Mouse (Mus musculus) left cerebral cortex, adult 18-20 months (tissue): ENCODE measurements at regions not wholly inside any gene's neighbourhood (a gene's known extent, or its start where the extent isn't known, plus 50 kb on each side); places are given as distances from the start of the nearest gene placed in this dataset.
A peak's percentile ranks its signal among the peaks of the same experiment; 100 is the strongest.

ENCODE experiments used
- DNase-seq, 2 experiments: peaks; one replicate each; pipeline ENCODE4 v3.0.0; 2021 to 2022; ENCODE audit warnings: low spot score in 2 of 2, mixed read lengths in 1 of 2

- DNase-seq = no peak
These were observed 138.1 kb downstream of the Ppp4r2 start for GRCm38 (mm10) chr6:100971462-100971955.

GRCm38 (mm10) chr6:100973366-100974090 is 140.1 kb downstream of the Ppp4r2 start:
- no peak for DNase-seq

- DNase-seq = no peak
These were observed 141.3 kb downstream of the Ppp4r2 start for GRCm38 (mm10) chr6:100974716-100975115.

GRCm38 (mm10) chr6:100975835-100976234 is 142.4 kb downstream of the Ppp4r2 start:
- peak in 1 of 2 experiments; percentile 20 for DNase-seq

- DNase-seq = no peak
These were observed 143.8 kb downstream of the Ppp4r2 start for GRCm38 (mm10) chr6:100977201-100977691.

- DNase-seq = no peak
These were observed 144.7 kb downstream of the Ppp4r2 start for GRCm38 (mm10) chr6:100978113-100978512.

GRCm38 (mm10) chr6:100978727-100979460 is 145.5 kb downstream of the Ppp4r2 start:
- no peak for DNase-seq

- DNase-seq = no peak
These were observed 146.7 kb downstream of the Ppp4r2 start for GRCm38 (mm10) chr6:100980156-100980555.

- no peak for DNase-seq
These were observed 151.4 kb downstream of the Ppp4r2 start for GRCm38 (mm10) chr6:100984861-100985260.

- DNase-seq = no peak
These were observed 152.0 kb downstream of the Ppp4r2 start for GRCm38 (mm10) chr6:100985334-100985937.

- DNase-seq = no peak
These were observed 155.1 kb downstream of the Ppp4r2 start for GRCm38 (mm10) chr6:100988521-100988920.

- DNase-seq = no peak
These were observed 160.0 kb downstream of the Ppp4r2 start for GRCm38 (mm10) chr6:100993421-100993820.

- no peak for DNase-seq
These were observed 162.6 kb downstream of the Ppp4r2 start for GRCm38 (mm10) chr6:100995874-100996560.

- no peak for DNase-seq
These were observed 164.9 kb downstream of the Ppp4r2 start for GRCm38 (mm10) chr6:100998285-100998684.

GRCm38 (mm10) chr6:101003901-101004300 is 170.5 kb downstream of the Ppp4r2 start:
- no peak for DNase-seq

- DNase-seq = no peak
These were observed 188.2 kb downstream of the Ppp4r2 start for GRCm38 (mm10) chr6:101021650-101022049.

- DNase-seq = no peak
These were observed 192.4 kb downstream of the Ppp4r2 start for GRCm38 (mm10) chr6:101025816-101026215.

GRCm38 (mm10) chr6:101027462-101027861 is 194.0 kb downstream of the Ppp4r2 start:
- no peak for DNase-seq

- no peak for DNase-seq
These were observed 196.0 kb downstream of the Ppp4r2 start for GRCm38 (mm10) chr6:101029436-101029835.

- no peak for DNase-seq
These were observed 197.2 kb downstream of the Ppp4r2 start for GRCm38 (mm10) chr6:101030451-101031125.

GRCm38 (mm10) chr6:101046755-101047154 is 213.3 kb downstream of the Ppp4r2 start:
- no peak for DNase-seq
